ENCODE assay signal across 17 mouse cellular contexts in the genomic region with DNA sequence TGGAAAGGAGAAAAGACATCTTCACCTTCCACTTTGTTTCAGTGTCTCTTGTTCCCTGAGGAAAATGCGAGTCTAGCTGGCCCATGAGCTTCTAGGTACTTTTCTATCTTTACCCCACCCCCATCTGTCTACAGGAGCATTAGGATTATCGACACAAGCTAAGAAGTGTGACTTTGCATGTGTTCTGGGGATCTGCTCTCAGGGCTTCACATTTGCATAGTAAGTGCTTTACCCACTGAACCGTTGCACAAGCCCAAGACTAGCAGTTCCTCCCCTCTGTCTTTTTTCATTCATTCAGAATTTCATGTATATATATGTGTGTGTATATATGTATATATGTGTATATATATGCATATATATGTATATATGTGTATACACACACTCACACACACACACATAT.
"Had no signal": no experiment of that assay in that cellular context is flagged by ENCODE, and none has a peak within 500 bp of the region (broad histone marks: within the 10 kb centered on the region; RNA-seq: fewer than 3 reads in every experiment).

No protein-coding gene starts in this region.

- H3K9me3 ChIP-seq: midbrain, embryonic 12.5 days; neural tube, embryonic 13.5 days; neural tube, embryonic 15.5 days had no signal

- H3K4me3 ChIP-seq: midbrain, embryonic 12.5 days; myocyte; neural tube, embryonic 13.5 days; neural tube, embryonic 15.5 days had no signal

- DNase-seq: lung, adult 18-20 months; lung, embryonic 14.5 days; lung, postnatal 10 days; lung, postnatal 4 days; retina, postnatal 1 day; right cerebral cortex, adult 18-20 months; right cerebral cortex, postnatal 25 days; right cerebral cortex, postnatal 4 days; spleen, adult 18-20 months; thymus, adult 18-20 months; thymus, postnatal 14 days; thymus, postnatal 36 days had no signal

- H3K36me3 ChIP-seq: midbrain, embryonic 12.5 days; neural tube, embryonic 13.5 days; neural tube, embryonic 15.5 days had no signal

- H3K4me2 ChIP-seq: lung, embryonic 14.5 days; midbrain, embryonic 12.5 days; neural tube, embryonic 13.5 days; neural tube, embryonic 15.5 days had no signal

- H3K9ac ChIP-seq: lung, embryonic 14.5 days; midbrain, embryonic 12.5 days; neural tube, embryonic 13.5 days; neural tube, embryonic 15.5 days had no signal

- H3K27ac ChIP-seq: midbrain, embryonic 12.5 days; neural tube, embryonic 13.5 days; neural tube, embryonic 15.5 days had no signal

- ATAC-seq: midbrain, embryonic 16.5 days had no signal

- H3K27me3 ChIP-seq: midbrain, embryonic 12.5 days; neural tube, embryonic 13.5 days; neural tube, embryonic 15.5 days had no signal

- H3K4me1 ChIP-seq: midbrain, embryonic 12.5 days had no signal
